Mouse (Mus musculus) lung, embryonic 14.5 days (tissue): ENCODE measurements around the gene Kif5a. TPM values are rescaled to one million over a fixed set of nuclear protein-coding genes. Genes with fewer than 3 reads are reported as not detected.

Experiments used
- ATAC-seq: fragments of 200-750 bp; cut with Nextera tagmentation; 2 replicates; pipeline ENCODE4 v1.8.0; 2017; ENCODE audit warnings: mild to moderate bottlenecking, moderate TSS enrichment, moderate library complexity; ENCODE audit not compliant: insufficient read depth
- DNase-seq: peaks from one replicate; pipeline ENCODE4 v3.0.0-alpha.2; 2015
- H3K27ac ChIP-seq: fragments of 300-500 bp; sonication (generic); 2 replicates; pipeline ENCODE4 v1.5.1; 2014; ENCODE audit warnings: low read depth, mild to moderate bottlenecking, moderate library complexity
- H3K27me3 ChIP-seq: fragments of 300-500 bp; sonication (generic); 2 replicates; pipeline ENCODE4 v1.6.1; 2014; ENCODE audit warnings: low read length, control low read depth; ENCODE audit not compliant: insufficient read depth
- H3K36me3 ChIP-seq: fragments of 300-500 bp; sonication (generic); 2 replicates; pipeline ENCODE4 v1.6.1; 2014; ENCODE audit warnings: control low read depth; ENCODE audit not compliant: insufficient read depth
- H3K4me1 ChIP-seq: fragments of 300-500 bp; sonication (generic); 2 replicates; pipeline ENCODE4 v1.6.1; 2014; ENCODE audit warnings: antibody characterized with exemption, control low read depth; ENCODE audit not compliant: insufficient read depth
- H3K4me2 ChIP-seq: fragments of 300-500 bp; sonication (generic); 2 replicates; pipeline ENCODE4 v1.6.1; 2014; ENCODE audit warnings: mild to moderate bottlenecking
- H3K4me3 ChIP-seq: fragments of 300-500 bp; sonication (generic); 2 replicates; pipeline ENCODE4 v1.5.1; 2014; ENCODE audit warnings: low read depth, low read length
- H3K9ac ChIP-seq: fragments of 300-500 bp; sonication (generic); 2 replicates; pipeline ENCODE4 v1.6.1; 2014
- H3K9me3 ChIP-seq: fragments of 300-500 bp; sonication (generic); 2 replicates; pipeline ENCODE4 v1.6.1; 2016; ENCODE audit warnings: low read depth, low read length, control low read depth
- CTCF ChIP-seq: IDR thresholded peaks from 2 replicates; pipeline ENCODE4 v1.5.1; 2016; ENCODE audit warnings: antibody characterized with exemption, low read depth
- WGBS: fragments of 180-500 bp; shearing (Covaris S2); extraction: QIAGEN DNeasy Blood & Tissue Kit; methylation state at CpG from one replicate; pipeline ENCODE4 v1.1.7; 2014; 5-methylcytosine and 5-hydroxymethylcytosine counted together
- polyA plus RNA-seq: library from polyadenylated mRNA; unstranded; fragments of >200 nt; fragmentation: Nextera tagmentation; extraction: Ambion mirVana; gene quantifications from 2 replicates; pipeline ENCODE4 v1.2.1, GENCODE M21; 2014

The Kif5a gene
- polyA plus RNA-seq, 1 experiment from 2014 or later = 0.64 TPM

DNA sequence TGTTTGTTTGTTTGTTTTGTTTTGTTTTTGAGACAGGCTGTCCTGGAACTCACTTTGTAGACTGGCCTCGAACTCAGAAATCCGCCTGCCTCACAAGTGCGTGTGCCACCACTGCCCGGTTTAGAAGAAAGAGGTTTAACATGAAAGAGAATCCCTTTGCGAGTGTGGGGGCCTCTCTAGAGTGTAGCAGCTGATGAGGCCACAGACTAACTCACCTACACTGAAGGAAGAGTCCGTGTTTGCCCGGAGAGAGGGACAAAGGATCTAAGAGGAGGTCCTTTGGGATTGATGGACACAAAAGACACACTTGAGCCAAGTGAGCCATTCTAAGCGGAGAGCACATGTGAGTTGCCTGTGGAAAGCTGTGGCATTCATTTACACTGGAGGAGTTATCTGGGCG, 85.9 kb downstream of the Kif5a start:
- no peak for TF ChIP-seq CTCF

GRCm38 (mm10) chr10:127176756-127177155, 86.4 kb downstream of the Kif5a start:
- H3K36me3 ChIP-seq = no peaks in the 10 kb centered on the region
- no peak overlapping the region for H3K4me2 ChIP-seq
- no peaks in the 10 kb centered on the region for H3K9me3 ChIP-seq
- no peak overlapping the region for H3K27ac ChIP-seq
- peaks cover 47% of the 10 kb centered on the region for H3K27me3 ChIP-seq
- no peak for TF ChIP-seq CTCF
- H3K9ac ChIP-seq = no peak overlapping the region
- H3K4me1 ChIP-seq = peaks cover 9% of the 10 kb centered on the region
- no peak overlapping the region for H3K4me3 ChIP-seq
- WGBS = 7% methylated on average over 7 of the region's 7 CpGs
- no peak for ATAC-seq
- no peak for DNase-seq

More for the DNA sequence above, 85.9 kb downstream of the Kif5a start:
- H3K27ac ChIP-seq = no peak overlapping the region
- peaks cover 47% of the 10 kb centered on the region for H3K27me3 ChIP-seq
- peaks cover 9% of the 10 kb centered on the region for H3K4me1 ChIP-seq
- H3K4me2 ChIP-seq = peak overlapping the region; percentile 62
- H3K36me3 ChIP-seq = no peaks in the 10 kb centered on the region
- DNase-seq (no peak), ATAC-seq (no peak)
- H3K9me3 ChIP-seq = no peaks in the 10 kb centered on the region
- peak overlapping the region; percentile 27; the same call in 1 of the 2 replicates for H3K4me3 ChIP-seq
- no peak overlapping the region for H3K9ac ChIP-seq
- 14% methylated on average over 9 of the region's 9 CpGs for WGBS

- H3K27me3 ChIP-seq = peaks cover 51% of the 10 kb centered on the region
- no peak overlapping the region for H3K9ac ChIP-seq
- H3K4me3 ChIP-seq = no peak overlapping the region
- no peaks in the 10 kb centered on the region for H3K36me3 ChIP-seq
- no peak for TF ChIP-seq CTCF
- ATAC-seq (no peak), DNase-seq (no peak)
- 39% methylated on average over 3 of the region's 3 CpGs for WGBS
- H3K27ac ChIP-seq = no peak overlapping the region
- H3K9me3 ChIP-seq = no peaks in the 10 kb centered on the region
- H3K4me2 ChIP-seq = no peak overlapping the region
- peaks cover 9% of the 10 kb centered on the region for H3K4me1 ChIP-seq
These were observed 86.9 kb downstream of the Kif5a start for GRCm38 (mm10) chr10:127176228-127176627.

Other genes with a start within 250 kb of the Kif5a start
- gene Tsfm, start 232.5 kb downstream of the Kif5a start, polyA plus RNA-seq = 76.8 and 77.3 TPM in 2 replicates
- 59.5 and 60.7 TPM in 2 replicates for gene Mettl1, start 221.9 kb downstream of the Kif5a start, polyA plus RNA-seq
- 0.53 and 0.74 TPM in 2 replicates for gene Eef1akmt3, start 221.8 kb downstream of the Kif5a start, polyA plus RNA-seq
- 0.09 TPM in 1 of 2 replicates, not detected in the other for gene Cyp27b1, start 215.1 kb downstream of the Kif5a start, polyA plus RNA-seq
- 0.99 and 1.5 TPM in 2 replicates for gene March9, start 203.2 kb downstream of the Kif5a start, polyA plus RNA-seq
- gene Cdk4, start 199.8 kb downstream of the Kif5a start, polyA plus RNA-seq = 2,143 and 2,245 TPM in 2 replicates
- 120 and 130 TPM in 2 replicates for gene Tspan31, start 193.1 kb downstream of the Kif5a start, polyA plus RNA-seq
- 0.07 and 0.11 TPM in 2 replicates for gene Agap2, start 188.1 kb downstream of the Kif5a start, polyA plus RNA-seq
- 53.8 and 56.8 TPM in 2 replicates for gene Os9, start 142.2 kb downstream of the Kif5a start, polyA plus RNA-seq
- gene B4galnt1, start 98.1 kb downstream of the Kif5a start, polyA plus RNA-seq = 2.9 and 4.4 TPM in 2 replicates
- 0.09 and 0.27 TPM in 2 replicates for gene Slc26a10, start 82.7 kb downstream of the Kif5a start, polyA plus RNA-seq
- gene Arhgef25, start 73.3 kb downstream of the Kif5a start, polyA plus RNA-seq = 45.8 and 48.7 TPM in 2 replicates
- 81.4 and 92.4 TPM in 2 replicates for gene Dtx3, start 67.6 kb downstream of the Kif5a start, polyA plus RNA-seq
- gene Pip4k2c, start 51.8 kb downstream of the Kif5a start, polyA plus RNA-seq = 17.8 and 21.0 TPM in 2 replicates
- 158 and 160 TPM in 2 replicates for gene Dctn2, start 3.0 kb upstream of the Kif5a start, polyA plus RNA-seq
- 19.1 and 19.4 TPM in 2 replicates for gene Mbd6, start 25.7 kb upstream of the Kif5a start, polyA plus RNA-seq
- gene Mars, start 48.4 kb upstream of the Kif5a start, polyA plus RNA-seq = 128 and 132 TPM in 2 replicates
- gene Arhgap9, start 58.6 kb upstream of the Kif5a start, polyA plus RNA-seq = 3.2 and 4.2 TPM in 2 replicates
- 14.7 and 16.9 TPM in 2 replicates for gene Gli1, start 78.6 kb upstream of the Kif5a start, polyA plus RNA-seq
- gene Inhbe, start 91.1 kb upstream of the Kif5a start, polyA plus RNA-seq = 0.04 TPM in 1 of 2 replicates, not detected in the other
- not detected in 2 replicates for gene Inhbc, start 107.1 kb upstream of the Kif5a start, polyA plus RNA-seq
- 31.9 and 33.8 TPM in 2 replicates for gene R3hdm2, start 117.0 kb upstream of the Kif5a start, polyA plus RNA-seq
- 0.12 TPM in 1 of 2 replicates, not detected in the other for gene Stac3, start 238.3 kb upstream of the Kif5a start, polyA plus RNA-seq